Mouse (Mus musculus) heart, embryonic 10.5 days (tissue): ENCODE measurements around the gene Otoa. TPM values are rescaled to one million over a fixed set of nuclear protein-coding genes. Genes with fewer than 3 reads are reported as not detected.

ENCODE experiments used
- DNase-seq: peaks from one replicate; pipeline ENCODE4 v3.0.0-alpha.2; 2017; ENCODE audit warnings: low spot score
- H3K27ac ChIP-seq: fragments of 300-500 bp; sonication (generic); 2 replicates; pipeline ENCODE4 v1.5.1; 2016; ENCODE audit warnings: mild to moderate bottlenecking
- H3K27me3 ChIP-seq: fragments of 300-500 bp; sonication (generic); 2 replicates; pipeline ENCODE4 v1.6.1; 2016; ENCODE audit warnings: mild to moderate bottlenecking; ENCODE audit not compliant: poor library complexity, insufficient read depth, severe bottlenecking
- H3K36me3 ChIP-seq: fragments of 300-500 bp; sonication (generic); 2 replicates; pipeline ENCODE4 v1.6.1; 2016; ENCODE audit warnings: mild to moderate bottlenecking, moderate library complexity
- H3K4me1 ChIP-seq: fragments of 300-500 bp; sonication (generic); 2 replicates; pipeline ENCODE4 v1.6.1; 2016; ENCODE audit warnings: mild to moderate bottlenecking
- H3K4me3 ChIP-seq: fragments of 300-500 bp; sonication (generic); 2 replicates; pipeline ENCODE4 v1.5.1; 2016; ENCODE audit warnings: mild to moderate bottlenecking, moderate library complexity
- H3K9me3 ChIP-seq: fragments of 300-500 bp; sonication (generic); 2 replicates; pipeline ENCODE4 v1.6.1; 2016; ENCODE audit warnings: mild to moderate bottlenecking, moderate library complexity
- WGBS: fragments of 180-500 bp; shearing (Covaris S2); methylation state at CpG from one replicate; pipeline ENCODE4 v1.1.7; 2016; 5-methylcytosine and 5-hydroxymethylcytosine counted together
- polyA plus RNA-seq: library from polyadenylated mRNA; unstranded; fragments of >200 nt; fragmentation: Nextera tagmentation; extraction: Ambion mirVana; gene quantifications from 2 replicates; pipeline ENCODE4 v1.2.1, GENCODE M21; 2016

The Otoa gene
- 0.04 TPM in 1 of 2 replicates, not detected in the other for polyA plus RNA-seq

GRCm38 (mm10) chr7:121081350-121081749, at the start of gene Otoa:
TSS of gene Otoa (plus strand) at chr7:121081650.
- 82% methylated on average over 4 of the region's 4 CpGs for WGBS
- Histone ChIP-seq H3K4me1 (peaks cover 9% of the 10 kb centered on the region), H3K27me3 (no peaks in the 10 kb centered on the region), H3K36me3 (peaks cover 25% of the 10 kb centered on the region), H3K4me3 (no peak within 1 kb of the TSS), H3K27ac (no peak within 1 kb of the TSS), H3K9me3 (no peaks in the 10 kb centered on the region)
- DNase-seq: no peak

GRCm38 (mm10) chr7:121033856-121034652, 47.4 kb upstream of the Otoa start, which contains the start of gene Mettl9:
TSS of gene Mettl9 (plus strand) at chr7:121034445.
- Histone ChIP-seq H3K27me3 (peaks cover 25% of the 10 kb centered on the region; the same call in 1 of the 2 replicates), H3K9me3 (no peaks in the 10 kb centered on the region), H3K36me3 (no peaks in the 10 kb centered on the region), H3K4me3 (peak within 1 kb of the TSS; percentile 99), H3K4me1 (peaks cover 18% of the 10 kb centered on the region; the same call in 1 of the 2 replicates), H3K27ac (peak within 1 kb of the TSS; percentile 99)
- DNase-seq: peak; percentile 97
- WGBS: 3% methylated on average over 39 of the region's 43 CpGs

GRCm38 (mm10) chr7:121034701-121035141, 46.7 kb upstream of the Otoa start:
- H3K27ac ChIP-seq: peak overlapping the region; percentile 99
- no peaks in the 10 kb centered on the region for H3K9me3 ChIP-seq
- WGBS: under 1% methylated on average over 63 of the region's 63 CpGs
- H3K4me1 ChIP-seq: peaks cover 18% of the 10 kb centered on the region; the same call in 1 of the 2 replicates
- H3K36me3 ChIP-seq: no peaks in the 10 kb centered on the region
- no peak for DNase-seq
- peak overlapping the region; percentile 99 for H3K4me3 ChIP-seq
- H3K27me3 ChIP-seq: peaks cover 20% of the 10 kb centered on the region; the same call in 1 of the 2 replicates

GRCm38 (mm10) chr7:121035161-121035721, 46.2 kb upstream of the Otoa start:
- under 1% methylated on average over 24 of the region's 24 CpGs for whole genome bisulfite sequencing
- Histone ChIP-seq H3K4me3 (peak overlapping the region; percentile 99), H3K9me3 (no peaks in the 10 kb centered on the region), H3K4me1 (peaks cover 21% of the 10 kb centered on the region), H3K36me3 (no peaks in the 10 kb centered on the region), H3K27ac (peak overlapping the region; percentile 99), H3K27me3 (peaks cover 18% of the 10 kb centered on the region; the same call in 1 of the 2 replicates)
- peak; percentile 77 for DNase-seq

- Histone ChIP-seq H3K9me3 (no peaks in the 10 kb centered on the region), H3K36me3 (no peaks in the 10 kb centered on the region), H3K27ac (no peak overlapping the region), H3K27me3 (no peaks in the 10 kb centered on the region), H3K4me3 (no peak overlapping the region), H3K4me1 (peaks cover 21% of the 10 kb centered on the region)
- 87% methylated on average over 4 of the region's 4 CpGs for WGBS
- DNase-seq: no peak
These were observed 40.9 kb upstream of the Otoa start for GRCm38 (mm10) chr7:121040595-121040994.

- Histone ChIP-seq H3K4me1 (peaks cover 10% of the 10 kb centered on the region), H3K27me3 (no peaks in the 10 kb centered on the region), H3K9me3 (no peaks in the 10 kb centered on the region), H3K27ac (no peak overlapping the region), H3K36me3 (no peaks in the 10 kb centered on the region), H3K4me3 (no peak overlapping the region)
- DNase-seq: no peak
- WGBS: 82% methylated on average over 1 of the region's 1 CpGs
These were observed 39.5 kb upstream of the Otoa start for GRCm38 (mm10) chr7:121041989-121042388.

GRCm38 (mm10) chr7:121043004-121043403, 38.4 kb upstream of the Otoa start:
- Histone ChIP-seq H3K9me3 (no peaks in the 10 kb centered on the region), H3K36me3 (no peaks in the 10 kb centered on the region; the same call in 1 of the 2 replicates), H3K27ac (no peak overlapping the region), H3K27me3 (no peaks in the 10 kb centered on the region), H3K4me3 (no peak overlapping the region), H3K4me1 (peaks cover 7% of the 10 kb centered on the region)
- 91% methylated on average over 3 of the region's 3 CpGs for WGBS
- no peak for DNase-seq

- Histone ChIP-seq H3K4me3 (no peak overlapping the region), H3K36me3 (peaks cover 3% of the 10 kb centered on the region; the same call in 1 of the 2 replicates), H3K9me3 (no peaks in the 10 kb centered on the region), H3K4me1 (peaks cover 6% of the 10 kb centered on the region), H3K27me3 (no peaks in the 10 kb centered on the region), H3K27ac (no peak overlapping the region)
- WGBS: 97% methylated on average over 1 of the region's 1 CpGs
- no peak for DNase-seq
These were observed 37.9 kb upstream of the Otoa start for GRCm38 (mm10) chr7:121043510-121043909.

- Histone ChIP-seq H3K4me3 (no peak overlapping the region), H3K9me3 (no peaks in the 10 kb centered on the region), H3K36me3 (peaks cover 4% of the 10 kb centered on the region; the same call in 1 of the 2 replicates), H3K27me3 (no peaks in the 10 kb centered on the region), H3K27ac (no peak overlapping the region), H3K4me1 (peaks cover 6% of the 10 kb centered on the region)
- DNase-seq: no peak
- WGBS: 24% methylated on average over 1 of the region's 1 CpGs
These were observed 37.2 kb upstream of the Otoa start for GRCm38 (mm10) chr7:121044251-121044650.

- H3K9me3 ChIP-seq: no peaks in the 10 kb centered on the region
- WGBS: 91% methylated on average over 6 of the region's 6 CpGs
- H3K4me3 ChIP-seq: no peak overlapping the region
- no peak for DNase-seq
- no peaks in the 10 kb centered on the region; the same call in 1 of the 2 replicates for H3K4me1 ChIP-seq
- H3K36me3 ChIP-seq: peaks cover 15% of the 10 kb centered on the region
- H3K27ac ChIP-seq: no peak overlapping the region
- H3K27me3 ChIP-seq: no peaks in the 10 kb centered on the region
These were observed 35.6 kb upstream of the Otoa start for GRCm38 (mm10) chr7:121045671-121046453.

GRCm38 (mm10) chr7:121047624-121048023, 33.8 kb upstream of the Otoa start:
- no peaks in the 10 kb centered on the region for H3K9me3 ChIP-seq
- no peak overlapping the region for H3K4me3 ChIP-seq
- peaks cover 23% of the 10 kb centered on the region for H3K36me3 ChIP-seq
- no peak for DNase-seq
- no peaks in the 10 kb centered on the region; the same call in 1 of the 2 replicates for H3K4me1 ChIP-seq
- H3K27ac ChIP-seq: no peak overlapping the region
- 90% methylated on average over 2 of the region's 2 CpGs for WGBS
- no peaks in the 10 kb centered on the region for H3K27me3 ChIP-seq

- DNase-seq: no peak
- Histone ChIP-seq H3K36me3 (peaks cover 68% of the 10 kb centered on the region), H3K9me3 (no peaks in the 10 kb centered on the region), H3K27ac (no peak overlapping the region), H3K27me3 (no peaks in the 10 kb centered on the region), H3K4me3 (no peak overlapping the region), H3K4me1 (no peaks in the 10 kb centered on the region)
- WGBS: 89% methylated on average over 4 of the region's 4 CpGs
These were observed 28.4 kb upstream of the Otoa start for GRCm38 (mm10) chr7:121053071-121053470.
